Mouse (Mus musculus): ENCODE data around the gene Tusc1. TPM values are rescaled to one million over a fixed set of nuclear protein-coding genes. Genes with fewer than 3 reads are reported as not detected.

The Tusc1 gene
- total RNA-seq (2012; rRNA removed): 0.90 and 0.98 TPM in 2 replicates

DNA sequence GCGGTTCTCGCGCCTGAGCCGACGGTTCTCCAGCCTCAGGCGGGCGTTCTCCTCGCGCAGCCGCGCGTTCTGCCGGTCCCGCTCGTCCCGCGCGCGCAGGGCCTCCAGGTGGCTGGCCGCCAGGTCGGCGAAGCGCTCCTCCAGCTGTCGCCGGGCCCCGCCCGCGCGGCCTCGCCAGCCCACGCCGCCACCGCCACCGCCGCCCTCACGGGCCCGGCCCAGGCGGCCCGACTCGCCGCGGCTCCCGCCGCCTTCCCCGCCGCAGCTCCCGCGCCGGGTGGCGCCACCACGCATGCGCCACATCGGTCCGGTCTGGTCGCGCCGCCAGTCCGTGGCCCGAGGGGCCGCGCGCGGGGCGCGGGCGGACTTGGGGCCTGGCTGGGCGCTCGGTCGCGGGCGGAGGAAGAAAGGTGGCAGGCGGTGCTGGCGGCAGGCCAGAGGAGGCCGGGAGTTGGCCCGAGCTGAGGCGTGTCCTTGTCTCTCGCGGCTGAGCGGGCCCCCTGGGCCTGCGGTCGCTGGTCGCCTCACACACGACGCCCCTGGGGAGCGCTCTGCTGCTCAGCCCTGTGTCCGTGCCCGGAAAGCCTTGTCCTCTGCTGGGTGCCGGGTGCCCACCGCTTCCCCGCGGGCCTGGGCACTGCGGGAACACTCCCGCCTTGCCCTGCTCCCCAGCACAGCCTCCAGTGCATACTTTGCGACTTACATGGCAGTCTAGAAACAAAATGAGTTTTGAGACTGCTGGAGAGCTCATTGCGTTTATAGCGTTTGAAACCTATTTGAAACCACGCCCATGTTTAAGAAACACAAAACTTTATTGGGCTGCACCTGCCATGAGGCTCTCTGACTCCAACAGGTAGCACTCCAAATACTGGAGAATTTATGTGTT, at the start of gene Tusc1:
Tusc1 (minus strand) TSS at position 394 of the 886 bp plus-strand sequence.
- Histone ChIP-seq H3K9me3 (ENCODE audit: control insufficient read depth, insufficient read depth, low read depth, low read length) (no peaks in the 10 kb centered on the region), H3K27ac (ENCODE audit: insufficient read depth, low read depth, low read length, poor library complexity, severe bottlenecking) (peak within 1 kb of the TSS; percentile 63), H3K9ac (ENCODE audit: insufficient read depth, low read depth, low read length, poor library complexity, severe bottlenecking) (peak within 1 kb of the TSS; percentile 88), H3K36me3 (ENCODE audit: control insufficient read depth, insufficient read depth, low read length, poor library complexity, severe bottlenecking) (no peaks in the 10 kb centered on the region), H3K4me3 (ENCODE audit: insufficient read depth in 1 of 2, low read depth in 1 of 2, low read length in 2 of 2, poor library complexity in 1 of 2, severe bottlenecking in 1 of 2) (peak within 1 kb of the TSS; percentile 72 to 76), H3K4me1 (ENCODE audit: control insufficient read depth in 2 of 2, insufficient read depth in 2 of 2, low read length in 2 of 2, poor library complexity in 1 of 2) (peaks cover 0 to 3% of the 10 kb centered on the region in 2 experiments; a peak in 1 of 4 replicates)
- TF ChIP-seq ZNF384 (IDR thresholded peaks at IDR 0.05; ENCODE audit: low read depth, low read length) (no peak), CHD2 (IDR thresholded peaks at IDR 0.05; ENCODE audit: low read depth, low read length) (no peak), MAFK (IDR thresholded peaks at IDR 0.05; ENCODE audit: insufficient read depth, low read depth, low read length) (no peak), ZC3H11A (IDR thresholded peaks at IDR 0.05; ENCODE audit: borderline replicate concordance, low read depth, low read length) (no peak), HCFC1 (IDR thresholded peaks at IDR 0.05; ENCODE audit: borderline replicate concordance, insufficient read depth, low read length) (no peak)
- no peak for DNase-seq (ENCODE audit: low read depth, low spot score)
- in situ Hi-C loops (cut with MboI; ENCODE audit: low sequenced_read_pairs in 2 of 2, unreplicated experiment in 2 of 2): no loop called here

DNA sequence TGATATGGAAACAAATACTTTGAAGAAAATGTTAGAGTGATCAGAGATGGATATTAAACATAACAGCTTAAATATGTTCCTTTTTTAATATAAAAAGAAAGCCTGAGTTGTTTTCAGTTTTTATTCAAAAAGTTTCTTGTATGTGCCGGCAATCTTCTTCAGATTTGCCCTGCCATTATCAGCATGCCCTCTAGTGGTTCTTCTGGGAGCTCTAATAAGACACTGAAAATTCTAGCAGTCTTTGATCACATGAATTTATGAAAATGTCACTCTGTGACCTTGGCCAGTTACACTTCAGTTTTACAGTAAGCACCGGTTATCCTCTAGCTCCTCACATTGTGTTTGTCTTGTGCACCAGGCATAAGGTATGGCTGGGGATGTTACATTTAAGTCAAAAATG, 17.6 kb upstream of the Tusc1 start:
- Histone ChIP-seq H3K9ac (ENCODE audit: insufficient read depth, low read depth, low read length, poor library complexity, severe bottlenecking) (no peak overlapping the region), H3K36me3 (ENCODE audit: control insufficient read depth, insufficient read depth, low read length, poor library complexity, severe bottlenecking) (no peaks in the 10 kb centered on the region), H3K9me3 (ENCODE audit: control insufficient read depth, insufficient read depth, low read depth, low read length) (no peaks in the 10 kb centered on the region), H3K4me1 (ENCODE audit: control insufficient read depth in 2 of 2, insufficient read depth in 2 of 2, low read length in 2 of 2, poor library complexity in 1 of 2) (no peaks in the 10 kb centered on the region), H3K27ac (ENCODE audit: insufficient read depth, low read depth, low read length, poor library complexity, severe bottlenecking) (no peak overlapping the region), H3K4me3 (ENCODE audit: insufficient read depth in 1 of 2, low read depth in 1 of 2, low read length in 2 of 2, poor library complexity in 1 of 2, severe bottlenecking in 1 of 2) (no peak overlapping the region)
- DNase-seq (ENCODE audit: low read depth, low spot score): no peak
- in situ Hi-C loops (cut with MboI; ENCODE audit: low sequenced_read_pairs in 2 of 2, unreplicated experiment in 2 of 2): no loop called here
- TF ChIP-seq HCFC1 (IDR thresholded peaks at IDR 0.05; ENCODE audit: borderline replicate concordance, insufficient read depth, low read length): no peak
- no peak for TF ChIP-seq CHD2 (IDR thresholded peaks at IDR 0.05; ENCODE audit: low read depth, low read length)
- TF ChIP-seq ZC3H11A (IDR thresholded peaks at IDR 0.05; ENCODE audit: borderline replicate concordance, low read depth, low read length): no peak
- no peak for TF ChIP-seq MAFK (IDR thresholded peaks at IDR 0.05; ENCODE audit: insufficient read depth, low read depth, low read length)
- TF ChIP-seq ZNF384 (IDR thresholded peaks at IDR 0.05; ENCODE audit: low read depth, low read length): no peak

DNA sequence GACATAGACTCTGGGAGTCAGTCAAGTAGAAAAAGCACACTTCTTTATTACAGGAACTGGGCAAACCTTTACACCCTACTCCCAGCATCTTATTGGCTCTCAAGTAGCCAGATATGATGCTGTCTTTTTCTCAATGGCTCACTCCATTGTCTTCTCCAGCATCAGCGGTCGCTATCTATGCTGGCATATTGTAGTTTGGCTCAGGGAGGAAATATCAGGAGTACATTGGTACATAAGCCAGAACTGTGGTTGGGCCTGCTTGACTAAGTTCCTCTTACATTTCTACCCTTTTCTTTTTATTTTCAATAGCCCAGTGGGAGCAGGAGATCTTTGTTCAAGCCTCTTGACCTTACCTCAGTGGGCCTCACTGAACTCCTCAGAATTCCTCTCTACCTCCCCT, 9.0 kb upstream of the Tusc1 start:
- no peaks in the 10 kb centered on the region for H3K4me1 ChIP-seq (ENCODE audit: control insufficient read depth in 2 of 2, insufficient read depth in 2 of 2, low read length in 2 of 2, poor library complexity in 1 of 2)
- no peak overlapping the region for H3K9ac ChIP-seq (ENCODE audit: insufficient read depth, low read depth, low read length, poor library complexity, severe bottlenecking)
- H3K9me3 ChIP-seq (ENCODE audit: control insufficient read depth, insufficient read depth, low read depth, low read length): no peaks in the 10 kb centered on the region
- TF ChIP-seq MAFK (IDR thresholded peaks at IDR 0.05; ENCODE audit: insufficient read depth, low read depth, low read length) (no peak), CHD2 (IDR thresholded peaks at IDR 0.05; ENCODE audit: low read depth, low read length) (no peak), ZNF384 (IDR thresholded peaks at IDR 0.05; ENCODE audit: low read depth, low read length) (no peak), HCFC1 (IDR thresholded peaks at IDR 0.05; ENCODE audit: borderline replicate concordance, insufficient read depth, low read length) (no peak), ZC3H11A (IDR thresholded peaks at IDR 0.05; ENCODE audit: borderline replicate concordance, low read depth, low read length) (no peak)
- in situ Hi-C loops (cut with MboI; ENCODE audit: low sequenced_read_pairs in 2 of 2, unreplicated experiment in 2 of 2): no loop called here
- H3K36me3 ChIP-seq (ENCODE audit: control insufficient read depth, insufficient read depth, low read length, poor library complexity, severe bottlenecking): no peaks in the 10 kb centered on the region
- no peak for DNase-seq (ENCODE audit: low read depth, low spot score)
- H3K4me3 ChIP-seq (ENCODE audit: insufficient read depth in 1 of 2, low read depth in 1 of 2, low read length in 2 of 2, poor library complexity in 1 of 2, severe bottlenecking in 1 of 2): no peak overlapping the region
- H3K27ac ChIP-seq (ENCODE audit: insufficient read depth, low read depth, low read length, poor library complexity, severe bottlenecking): no peak overlapping the region

DNA sequence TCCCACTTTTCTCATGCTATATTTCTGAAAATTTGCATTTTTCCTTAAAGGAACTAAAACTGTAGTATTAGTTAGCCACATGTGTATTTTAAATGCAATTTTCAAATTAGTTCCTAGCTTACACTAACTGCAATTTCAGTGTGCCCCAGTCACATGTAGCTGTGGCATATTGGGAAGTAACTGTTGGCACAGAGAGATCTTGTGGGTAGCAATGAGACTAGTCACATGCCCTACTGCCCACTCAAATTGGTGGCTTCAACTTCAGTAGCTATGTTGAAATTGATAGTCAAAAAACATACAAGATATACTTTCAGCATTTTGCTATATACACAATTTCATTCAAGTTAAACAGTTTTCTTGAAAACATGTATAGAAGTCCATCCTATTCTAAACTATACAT, 6.3 kb upstream of the Tusc1 start:
- in situ Hi-C loops (cut with MboI; ENCODE audit: low sequenced_read_pairs in 2 of 2, unreplicated experiment in 2 of 2): no loop called here

More for the DNA sequence above, 6.3 kb upstream of the Tusc1 start:
- no peak overlapping the region for H3K4me3 ChIP-seq (ENCODE audit: insufficient read depth in 1 of 2, low read depth in 1 of 2, low read length in 2 of 2, poor library complexity in 1 of 2, severe bottlenecking in 1 of 2)
- no peak overlapping the region for H3K9ac ChIP-seq (ENCODE audit: insufficient read depth, low read depth, low read length, poor library complexity, severe bottlenecking)
- no peaks in the 10 kb centered on the region for H3K36me3 ChIP-seq (ENCODE audit: control insufficient read depth, insufficient read depth, low read length, poor library complexity, severe bottlenecking)
- H3K4me1 ChIP-seq (ENCODE audit: control insufficient read depth in 2 of 2, insufficient read depth in 2 of 2, low read length in 2 of 2, poor library complexity in 1 of 2): no peaks in the 10 kb centered on the region
- H3K9me3 ChIP-seq (ENCODE audit: control insufficient read depth, insufficient read depth, low read depth, low read length): no peaks in the 10 kb centered on the region
- DNase-seq (ENCODE audit: low read depth, low spot score): no peak
- no peak overlapping the region for H3K27ac ChIP-seq (ENCODE audit: insufficient read depth, low read depth, low read length, poor library complexity, severe bottlenecking)
- TF ChIP-seq ZNF384 (IDR thresholded peaks at IDR 0.05; ENCODE audit: low read depth, low read length) (no peak), ZC3H11A (IDR thresholded peaks at IDR 0.05; ENCODE audit: borderline replicate concordance, low read depth, low read length) (no peak), HCFC1 (IDR thresholded peaks at IDR 0.05; ENCODE audit: borderline replicate concordance, insufficient read depth, low read length) (no peak), CHD2 (IDR thresholded peaks at IDR 0.05; ENCODE audit: low read depth, low read length) (no peak)
